Mouse (Mus musculus) stomach, postnatal 0 days (tissue): ENCODE results near the gene Tas2r138. TPM values are rescaled to one million over a fixed set of nuclear protein-coding genes. Genes with fewer than 3 reads are reported as not detected.

Source experiments
- ATAC-seq: fragments of 200-750 bp; cut with Nextera tagmentation; 2 replicates; pipeline ENCODE4 v1.8.0; 2017; ENCODE audit not compliant: low FRiP score, low TSS enrichment
- DNase-seq: peaks from one replicate; pipeline ENCODE4 v3.0.0-alpha.2; 2016; ENCODE audit warnings: low spot score
- H3K27ac ChIP-seq: fragments of 300-500 bp; sonication (generic); replicated peaks from 2 replicates; pipeline ENCODE4 v1.5.1; 2014; ENCODE audit warnings: mild to moderate bottlenecking, control low read depth
- H3K27me3 ChIP-seq: fragments of 300-500 bp; sonication (generic); 2 replicates; pipeline ENCODE4 v1.6.1; 2014; ENCODE audit warnings: low read length; ENCODE audit not compliant: control insufficient read depth, insufficient read depth
- H3K36me3 ChIP-seq: fragments of 300-500 bp; sonication (generic); 2 replicates; pipeline ENCODE4 v1.6.1; 2014; ENCODE audit warnings: low read length, mixed read lengths; ENCODE audit not compliant: control insufficient read depth, insufficient read depth
- H3K4me1 ChIP-seq: fragments of 300-500 bp; sonication (generic); replicated peaks from 2 replicates; pipeline ENCODE4 v1.6.1; 2014; ENCODE audit warnings: antibody characterized with exemption; ENCODE audit not compliant: control insufficient read depth, insufficient read depth
- H3K4me2 ChIP-seq: fragments of 300-500 bp; sonication (generic); replicated peaks from 2 replicates; pipeline ENCODE4 v1.6.1; 2014; ENCODE audit warnings: low read depth, mild to moderate bottlenecking, control low read depth, moderate library complexity
- H3K4me3 ChIP-seq: fragments of 300-500 bp; sonication (generic); 2 replicates; pipeline ENCODE4 v1.5.1; 2014; ENCODE audit warnings: low read depth, low read length, control low read depth
- H3K9ac ChIP-seq: fragments of 300-500 bp; sonication (generic); 2 replicates; pipeline ENCODE4 v1.6.1; 2014; ENCODE audit warnings: mild to moderate bottlenecking, low read length, control low read depth, mixed read lengths
- H3K9me3 ChIP-seq: fragments of 300-500 bp; sonication (generic); 2 replicates; pipeline ENCODE4 v1.6.1; 2016; ENCODE audit warnings: low read length; ENCODE audit not compliant: control insufficient read depth
- CTCF ChIP-seq: IDR thresholded peaks from 2 replicates; pipeline ENCODE4 v1.5.1; 2016; ENCODE audit warnings: antibody characterized with exemption, low read depth, mild to moderate bottlenecking, moderate library complexity
- EP300 ChIP-seq: optimal IDR thresholded peaks from 2 replicates; pipeline ENCODE3; 2016; ENCODE audit warnings: antibody characterized with exemption
- WGBS: fragments of 180-500 bp; shearing (Covaris S2); extraction: QIAGEN DNeasy Blood & Tissue Kit; methylation state at CpG from one replicate; pipeline ENCODE4 v1.1.7; 2014; 5-methylcytosine and 5-hydroxymethylcytosine counted together
- polyA plus RNA-seq: library from polyadenylated mRNA; unstranded; fragments of >200 nt; fragmentation: Nextera tagmentation; extraction: Ambion mirVana; gene quantifications from 2 replicates; pipeline ENCODE4 v1.2.1, GENCODE M21; 2015

Tas2r138 gene
- polyA plus RNA-seq, 1 experiment from 2014 or later, result not detected

DNA sequence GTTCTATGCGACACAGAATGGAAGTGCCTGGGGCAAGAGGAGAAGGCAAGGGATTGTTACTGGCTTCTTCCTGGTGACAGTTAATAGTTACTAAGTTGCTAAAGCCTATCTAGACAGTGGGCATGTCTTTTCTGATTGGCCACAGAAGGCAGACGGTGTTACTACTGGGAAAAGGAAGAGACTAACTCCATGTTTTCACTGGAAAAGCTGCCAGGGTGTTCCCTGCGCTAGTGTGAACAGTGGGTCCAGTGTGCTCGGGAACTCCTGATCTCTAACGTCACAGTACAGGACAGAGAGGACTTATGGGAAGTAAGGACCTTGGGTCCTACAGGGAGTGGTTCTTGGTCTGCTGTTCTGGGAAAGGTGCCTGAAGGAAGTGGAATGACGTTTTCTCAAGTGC, 22.4 kb upstream of the Tas2r138 start:
- Histone ChIP-seq H3K27ac (no peak overlapping the region), H3K4me1 (no peaks in the 10 kb centered on the region), H3K9ac (no peak overlapping the region), H3K4me3 (no peak overlapping the region), H3K9me3 (no peaks in the 10 kb centered on the region), H3K27me3 (no peaks in the 10 kb centered on the region), H3K4me2 (no peak overlapping the region), H3K36me3 (no peaks in the 10 kb centered on the region)
- WGBS, result 76% methylated on average over 6 of the region's 6 CpGs
- ATAC-seq (no peak), DNase-seq (no peak)
- TF ChIP-seq CTCF (no peak), EP300 (no peak)

DNA sequence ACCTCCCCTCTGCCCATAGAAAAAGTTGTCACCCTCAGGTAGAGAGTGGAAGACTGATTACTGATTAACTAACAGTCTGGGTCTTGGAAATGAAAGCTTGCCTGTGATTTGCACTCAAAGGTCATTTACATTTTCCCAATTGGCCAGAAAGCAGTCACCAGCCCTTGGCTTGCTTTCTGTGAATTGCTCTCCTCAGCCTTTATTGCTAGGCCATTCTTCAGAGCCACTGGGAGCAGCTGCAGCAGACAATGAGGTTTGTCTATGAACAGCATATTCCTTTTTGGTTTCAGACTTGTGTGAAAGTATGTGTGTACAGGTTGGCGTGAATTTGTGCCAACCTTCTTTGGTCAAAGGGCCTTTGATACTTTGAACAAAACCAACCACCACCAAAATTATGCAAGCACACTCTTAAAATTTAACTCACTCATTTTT, 21.5 kb upstream of the Tas2r138 start:
- DNase-seq (no peak), ATAC-seq (no peak)
- no peaks in the 10 kb centered on the region for H3K27me3 ChIP-seq
- WGBS, result 72% methylated on average over 1 of the region's 1 CpGs
- H3K4me3 ChIP-seq, result no peak overlapping the region
- H3K9ac ChIP-seq, result no peak overlapping the region
- no peak for TF ChIP-seq CTCF
- no peak for TF ChIP-seq EP300
- H3K9me3 ChIP-seq, result no peaks in the 10 kb centered on the region
- no peaks in the 10 kb centered on the region for H3K4me1 ChIP-seq
- H3K4me2 ChIP-seq, result no peak overlapping the region
- H3K36me3 ChIP-seq, result no peaks in the 10 kb centered on the region
- H3K27ac ChIP-seq, result no peak overlapping the region

DNA sequence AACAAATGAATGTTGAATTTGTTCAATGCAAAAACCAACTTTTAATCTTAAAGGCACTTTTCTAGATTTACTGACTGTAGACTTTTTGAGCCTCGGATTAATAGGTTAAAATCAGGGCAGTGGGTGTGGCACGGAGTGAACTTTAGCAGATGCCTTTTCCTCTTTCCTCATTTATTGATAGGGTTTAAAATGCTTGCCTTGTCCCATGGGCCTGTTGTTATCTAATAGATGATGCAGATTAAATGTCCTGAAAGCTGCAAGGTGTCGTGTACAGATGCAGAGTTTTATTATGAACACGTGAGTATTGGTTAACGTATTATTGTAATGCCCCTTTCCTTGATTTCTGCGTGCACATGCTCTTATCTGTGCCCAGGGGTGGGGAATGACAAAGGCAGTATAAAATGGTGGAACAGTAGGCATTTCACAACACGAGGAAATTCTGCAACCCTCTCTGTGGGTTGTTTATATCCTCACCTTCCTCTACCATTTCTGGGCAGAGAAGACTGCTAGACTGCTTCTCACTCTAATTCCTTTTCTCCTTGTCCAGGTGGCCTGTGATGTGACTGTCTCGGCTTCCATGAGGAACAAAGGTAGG, 15.4 kb upstream of the Tas2r138 start, which contains the start of gene Mgam:
Gene Mgam, plus strand, starts transcription at position 426 of the 595 bp plus-strand sequence.
- no peak within 1 kb of the TSS for H3K4me3 ChIP-seq
- WGBS, result 79% methylated on average over 8 of the region's 8 CpGs
- no peak for ATAC-seq

DNA sequence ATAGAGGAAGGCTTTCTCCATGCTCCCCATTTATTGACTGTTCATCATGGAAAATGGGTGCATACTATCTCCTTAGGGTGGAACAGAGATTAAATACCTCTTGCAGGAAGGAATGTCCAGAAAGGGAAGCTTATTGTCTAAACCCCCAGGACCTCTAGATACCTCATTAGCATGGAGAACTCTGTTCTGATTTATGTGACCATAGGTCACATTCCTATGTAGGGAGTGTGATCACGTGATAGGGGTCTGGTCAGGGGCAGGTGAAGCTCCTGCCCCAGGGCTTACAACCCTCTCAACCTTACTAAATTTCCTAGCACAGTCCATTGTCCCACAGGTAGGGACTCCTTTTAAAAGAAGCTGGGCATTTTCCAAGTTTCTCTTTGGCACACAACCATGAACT, 13.0 kb upstream of the Tas2r138 start:
- Histone ChIP-seq H3K27ac (no peak overlapping the region), H3K36me3 (no peaks in the 10 kb centered on the region), H3K4me2 (no peak overlapping the region), H3K4me1 (no peaks in the 10 kb centered on the region), H3K9ac (no peak overlapping the region), H3K9me3 (no peaks in the 10 kb centered on the region), H3K4me3 (no peak overlapping the region), H3K27me3 (no peaks in the 10 kb centered on the region)
- DNase-seq (no peak), ATAC-seq (no peak)
- WGBS, result 33% methylated on average over 1 of the region's 1 CpGs
- TF ChIP-seq EP300, result no peak
- TF ChIP-seq CTCF, result no peak

More for the DNA sequence above, 15.4 kb upstream of the Tas2r138 start, which contains the start of gene Mgam:
- Histone ChIP-seq H3K27ac (no peak within 1 kb of the TSS), H3K27me3 (no peaks in the 10 kb centered on the region), H3K9me3 (no peaks in the 10 kb centered on the region), H3K36me3 (no peaks in the 10 kb centered on the region), H3K4me2 (no peak within 1 kb of the TSS), H3K9ac (no peak within 1 kb of the TSS), H3K4me1 (no peaks in the 10 kb centered on the region)
- TF ChIP-seq EP300 (no peak), CTCF (no peak)
- no peak for DNase-seq

DNA sequence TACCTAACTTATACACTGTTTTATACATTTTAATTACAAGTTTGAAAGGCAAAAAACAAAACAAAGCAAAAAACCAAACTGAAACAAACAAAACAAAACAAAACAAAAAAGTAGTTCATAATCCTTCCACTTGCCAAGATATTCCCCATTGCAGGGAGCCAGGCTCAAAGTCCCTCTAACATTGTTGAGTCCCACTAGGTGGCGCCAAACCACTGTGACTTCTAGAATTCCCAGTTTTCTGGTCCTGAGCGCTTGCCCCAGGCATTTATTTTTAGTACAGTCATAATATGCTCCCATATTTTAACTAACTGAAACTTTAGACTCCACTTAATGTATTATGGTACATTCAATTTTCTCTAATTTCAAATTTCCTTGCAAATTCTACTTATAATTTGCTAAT, 4.9 kb upstream of the Tas2r138 start:
- ATAC-seq (no peak), DNase-seq (peak; percentile 71)
- Histone ChIP-seq H3K4me1 (no peaks in the 10 kb centered on the region), H3K4me2 (no peak overlapping the region), H3K9ac (no peak overlapping the region), H3K27me3 (no peaks in the 10 kb centered on the region), H3K27ac (no peak overlapping the region), H3K4me3 (no peak overlapping the region), H3K36me3 (no peaks in the 10 kb centered on the region), H3K9me3 (no peaks in the 10 kb centered on the region)
- WGBS, result 10% methylated on average over 2 of the region's 2 CpGs
- TF ChIP-seq EP300, result no peak
- peak; percentile 84 for TF ChIP-seq CTCF

DNA sequence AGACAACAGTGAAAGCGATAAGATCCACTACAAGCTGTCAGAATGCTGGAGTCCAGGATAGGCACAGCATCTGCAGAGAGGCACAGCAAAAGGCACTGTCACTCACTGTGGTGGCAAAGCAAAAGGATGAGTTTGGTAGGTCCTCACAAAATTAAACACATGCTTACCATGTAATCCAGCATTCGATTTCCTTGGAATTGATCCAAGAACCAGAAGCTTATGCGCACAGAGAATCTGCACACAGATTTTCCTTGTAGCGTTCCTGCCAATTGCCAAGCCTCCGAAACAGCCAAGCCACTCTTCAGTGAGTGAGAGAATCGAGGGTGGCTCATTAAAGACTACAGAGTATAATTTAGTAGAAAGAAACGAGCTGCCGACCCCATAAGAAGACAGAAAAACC, 2.9 kb downstream of the Tas2r138 start:
- Histone ChIP-seq H3K4me3 (no peak overlapping the region), H3K27me3 (no peaks in the 10 kb centered on the region), H3K36me3 (no peaks in the 10 kb centered on the region), H3K9ac (no peak overlapping the region), H3K4me1 (no peaks in the 10 kb centered on the region), H3K27ac (no peak overlapping the region), H3K4me2 (no peak overlapping the region), H3K9me3 (no peaks in the 10 kb centered on the region)
- ATAC-seq (no peak), DNase-seq (no peak)
- no peak for TF ChIP-seq CTCF
- no peak for TF ChIP-seq EP300
- WGBS, result 66% methylated on average over 8 of the region's 8 CpGs
